Mouse (Mus musculus) telencephalon, adult 2 months (tissue): ENCODE measurements around the gene Tpsg1.

ENCODE experiments used
- DNase-seq: peaks from one replicate; pipeline ENCODE4 v3.0.0-alpha.2; 2011; ENCODE audit warnings: low read depth, low spot score

The Tpsg1 gene

GRCm38 (mm10) chr17:25368973-25369372 is at the start of gene Tpsg1:
Gene Tpsg1, plus strand, starts transcription at chr17:25369273.
- DNase-seq = no peak

- DNase-seq = no peak
Observed at GRCm38 (mm10) chr17:25320819-25321218, 48.3 kb upstream of the Tpsg1 start.

- DNase-seq = no peak
Observed at GRCm38 (mm10) chr17:25322930-25323329, 46.1 kb upstream of the Tpsg1 start.

- no peak for DNase-seq
Observed at GRCm38 (mm10) chr17:25332321-25332720, 36.8 kb upstream of the Tpsg1 start.

- peak; percentile 12 for DNase-seq
Observed at GRCm38 (mm10) chr17:25333943-25334342, 35.1 kb upstream of the Tpsg1 start.

GRCm38 (mm10) chr17:25338218-25338617 is 30.9 kb upstream of the Tpsg1 start:
- DNase-seq = no peak

GRCm38 (mm10) chr17:25340003-25340402 is 29.1 kb upstream of the Tpsg1 start:
- DNase-seq = no peak

GRCm38 (mm10) chr17:25341490-25341889 is 27.6 kb upstream of the Tpsg1 start:
- no peak for DNase-seq

- no peak for DNase-seq
Observed at GRCm38 (mm10) chr17:25345462-25345861, 23.6 kb upstream of the Tpsg1 start, which contains the start of gene Tpsab1. Gene Tpsab1, minus strand, starts transcription at chr17:25345562.

- DNase-seq = no peak
Observed at GRCm38 (mm10) chr17:25361291-25361690, 7.8 kb upstream of the Tpsg1 start.

GRCm38 (mm10) chr17:25363726-25364125 is 5.3 kb upstream of the Tpsg1 start:
- no peak for DNase-seq

GRCm38 (mm10) chr17:25366005-25366404 is 3.1 kb upstream of the Tpsg1 start, which contains the start of gene Tpsb2:
Gene Tpsb2, plus strand, starts transcription at chr17:25366305.
- no peak for DNase-seq

GRCm38 (mm10) chr17:25372491-25372890 is 3.4 kb downstream of the Tpsg1 start:
- DNase-seq = no peak

GRCm38 (mm10) chr17:25374011-25374410 is 4.9 kb downstream of the Tpsg1 start:
- no peak for DNase-seq

GRCm38 (mm10) chr17:25394526-25394925 is 25.5 kb downstream of the Tpsg1 start:
- no peak for DNase-seq

GRCm38 (mm10) chr17:25397804-25398519 is 28.9 kb downstream of the Tpsg1 start:
- DNase-seq = no peak

GRCm38 (mm10) chr17:25398520-25398838 is 29.4 kb downstream of the Tpsg1 start:
- DNase-seq = no peak

- no peak for DNase-seq
Observed at GRCm38 (mm10) chr17:25400443-25400842, 31.4 kb downstream of the Tpsg1 start.

- DNase-seq = no peak
Observed at GRCm38 (mm10) chr17:25401491-25401890, 32.4 kb downstream of the Tpsg1 start.

- no peak for DNase-seq
Observed at GRCm38 (mm10) chr17:25402224-25402623, 33.2 kb downstream of the Tpsg1 start.

- no peak for DNase-seq
Observed at GRCm38 (mm10) chr17:25404190-25404589, 35.1 kb downstream of the Tpsg1 start.

GRCm38 (mm10) chr17:25405224-25405895 is 36.3 kb downstream of the Tpsg1 start:
- DNase-seq = no peak

- peak; percentile 58 for DNase-seq
Observed at GRCm38 (mm10) chr17:25406011-25406441, 37.0 kb downstream of the Tpsg1 start.
